Mouse (Mus musculus): ENCODE results near the gene Ctrc. TPM values are rescaled to one million over a fixed set of nuclear protein-coding genes. Genes with fewer than 3 reads are reported as not detected.
A peak's percentile ranks its signal among the peaks of the same experiment; 100 is the strongest.

The Ctrc gene
- polyA plus RNA-seq, 1 experiment: 1.4 TPM

DNA sequence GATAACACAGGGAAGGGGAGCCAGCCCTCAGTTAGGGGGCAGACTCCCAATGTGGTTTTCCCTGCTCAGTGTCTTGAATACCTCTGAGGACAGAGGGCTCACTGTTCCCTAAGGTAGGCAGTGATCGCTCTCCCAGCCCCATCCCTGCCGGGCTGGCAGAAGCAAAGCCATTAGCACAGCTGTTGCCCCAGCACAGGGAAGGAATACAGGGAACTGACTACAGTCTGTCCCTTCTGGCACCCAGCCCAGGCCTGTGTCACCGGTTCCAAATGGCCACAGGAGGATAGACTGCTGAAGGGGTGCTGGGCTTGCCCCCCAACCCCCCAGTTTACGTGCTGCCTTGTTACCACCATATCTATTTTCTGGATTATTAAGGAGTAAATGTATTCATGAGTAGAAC, 21.3 kb upstream of the Ctrc start:
- no peak for TF ChIP-seq POLR2A (IDR thresholded peaks at IDR 0.05; ENCODE audit: control insufficient read depth, low read depth, low read length)
- TF ChIP-seq CTCF (IDR thresholded peaks at IDR 0.05; ENCODE audit: control insufficient read depth, insufficient read depth, insufficient replicate concordance, low read depth, low read length): no peak
- H3K4me1 ChIP-seq (ENCODE audit: control insufficient read depth, insufficient read depth, low read length): peaks cover 3% of the 10 kb centered on the region; the same call in 1 of the 2 replicates
- no peaks in the 10 kb centered on the region for H3K27me3 ChIP-seq (ENCODE audit: control insufficient read depth, insufficient read depth, low read length)
- no peak overlapping the region for H3K4me3 ChIP-seq (ENCODE audit: control insufficient read depth, low read depth, low read length)
- no peak overlapping the region for H3K27ac ChIP-seq (ENCODE audit: control insufficient read depth, insufficient read depth, low read depth, low read length)
- H3K36me3 ChIP-seq (ENCODE audit: control insufficient read depth, insufficient read depth, low read length): no peaks in the 10 kb centered on the region

- H3K4me1 ChIP-seq (ENCODE audit: control insufficient read depth, insufficient read depth, low read length): peaks cover 3% of the 10 kb centered on the region; the same call in 1 of the 2 replicates
- H3K27me3 ChIP-seq (ENCODE audit: control insufficient read depth, insufficient read depth, low read length): no peaks in the 10 kb centered on the region
- no peak for TF ChIP-seq CTCF (IDR thresholded peaks at IDR 0.05; ENCODE audit: control insufficient read depth, insufficient read depth, insufficient replicate concordance, low read depth, low read length)
- no peak for TF ChIP-seq POLR2A (IDR thresholded peaks at IDR 0.05; ENCODE audit: control insufficient read depth, low read depth, low read length)
- H3K4me3 ChIP-seq (ENCODE audit: control insufficient read depth, low read depth, low read length): no peak overlapping the region
- no peaks in the 10 kb centered on the region for H3K36me3 ChIP-seq (ENCODE audit: control insufficient read depth, insufficient read depth, low read length)
- H3K27ac ChIP-seq (ENCODE audit: control insufficient read depth, insufficient read depth, low read depth, low read length): no peak overlapping the region
Measured at GRCm38 (mm10) chr4:141866933-141867490, 20.9 kb upstream of the Ctrc start.

DNA sequence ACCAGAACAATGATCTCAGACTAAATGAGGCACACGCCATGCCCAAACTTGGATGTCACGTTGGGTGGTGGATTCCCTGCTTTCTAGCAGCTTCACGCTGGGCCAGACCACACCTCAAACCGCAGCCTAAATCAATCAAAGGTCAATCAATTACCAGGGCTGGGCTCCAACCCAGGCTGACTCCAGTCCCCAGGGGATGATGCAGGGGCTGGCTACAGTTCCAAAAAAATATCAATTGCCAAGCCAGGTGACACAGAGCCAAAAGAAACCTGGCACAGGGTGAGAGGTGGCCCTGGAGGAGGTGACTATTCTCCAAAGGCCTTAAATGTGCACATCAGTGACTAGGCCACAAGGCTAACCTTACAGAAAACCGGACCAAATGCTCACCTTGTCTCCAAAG, 19.4 kb upstream of the Ctrc start:
- Histone ChIP-seq H3K4me3 (ENCODE audit: control insufficient read depth, low read depth, low read length) (no peak overlapping the region), H3K4me1 (ENCODE audit: control insufficient read depth, insufficient read depth, low read length) (peaks cover 3% of the 10 kb centered on the region), H3K36me3 (ENCODE audit: control insufficient read depth, insufficient read depth, low read length) (no peaks in the 10 kb centered on the region), H3K27me3 (ENCODE audit: control insufficient read depth, insufficient read depth, low read length) (no peaks in the 10 kb centered on the region), H3K27ac (ENCODE audit: control insufficient read depth, insufficient read depth, low read depth, low read length) (no peak overlapping the region)
- no peak for TF ChIP-seq CTCF (IDR thresholded peaks at IDR 0.05; ENCODE audit: control insufficient read depth, insufficient read depth, insufficient replicate concordance, low read depth, low read length)
- no peak for TF ChIP-seq POLR2A (IDR thresholded peaks at IDR 0.05; ENCODE audit: control insufficient read depth, low read depth, low read length)

- peaks cover 3% of the 10 kb centered on the region for H3K4me1 ChIP-seq (ENCODE audit: control insufficient read depth, insufficient read depth, low read length)
- TF ChIP-seq CTCF (IDR thresholded peaks at IDR 0.05; ENCODE audit: control insufficient read depth, insufficient read depth, insufficient replicate concordance, low read depth, low read length): no peak
- no peak for TF ChIP-seq POLR2A (IDR thresholded peaks at IDR 0.05; ENCODE audit: control insufficient read depth, low read depth, low read length)
- no peak overlapping the region for H3K4me3 ChIP-seq (ENCODE audit: control insufficient read depth, low read depth, low read length)
- no peak overlapping the region for H3K27ac ChIP-seq (ENCODE audit: control insufficient read depth, insufficient read depth, low read depth, low read length)
- no peaks in the 10 kb centered on the region for H3K36me3 ChIP-seq (ENCODE audit: control insufficient read depth, insufficient read depth, low read length)
- no peaks in the 10 kb centered on the region for H3K27me3 ChIP-seq (ENCODE audit: control insufficient read depth, insufficient read depth, low read length)
Measured at GRCm38 (mm10) chr4:141865006-141865405, 18.8 kb upstream of the Ctrc start.

GRCm38 (mm10) chr4:141864506-141864905, 18.3 kb upstream of the Ctrc start:
- no peaks in the 10 kb centered on the region for H3K27me3 ChIP-seq (ENCODE audit: control insufficient read depth, insufficient read depth, low read length)
- no peaks in the 10 kb centered on the region for H3K36me3 ChIP-seq (ENCODE audit: control insufficient read depth, insufficient read depth, low read length)
- no peak overlapping the region for H3K4me3 ChIP-seq (ENCODE audit: control insufficient read depth, low read depth, low read length)
- peaks cover 3% of the 10 kb centered on the region for H3K4me1 ChIP-seq (ENCODE audit: control insufficient read depth, insufficient read depth, low read length)
- TF ChIP-seq CTCF (IDR thresholded peaks at IDR 0.05; ENCODE audit: control insufficient read depth, insufficient read depth, insufficient replicate concordance, low read depth, low read length): no peak
- TF ChIP-seq POLR2A (IDR thresholded peaks at IDR 0.05; ENCODE audit: control insufficient read depth, low read depth, low read length): no peak
- no peak overlapping the region for H3K27ac ChIP-seq (ENCODE audit: control insufficient read depth, insufficient read depth, low read depth, low read length)

- Histone ChIP-seq H3K27me3 (ENCODE audit: control insufficient read depth, insufficient read depth, low read length) (no peaks in the 10 kb centered on the region), H3K27ac (ENCODE audit: control insufficient read depth, insufficient read depth, low read depth, low read length) (peak overlapping the region; percentile 3; the same call in 1 of the 2 replicates), H3K4me1 (ENCODE audit: control insufficient read depth, insufficient read depth, low read length) (peaks cover 3% of the 10 kb centered on the region), H3K4me3 (ENCODE audit: control insufficient read depth, low read depth, low read length) (no peak overlapping the region), H3K36me3 (ENCODE audit: control insufficient read depth, insufficient read depth, low read length) (no peaks in the 10 kb centered on the region)
- TF ChIP-seq POLR2A (IDR thresholded peaks at IDR 0.05; ENCODE audit: control insufficient read depth, low read depth, low read length): no peak
- no peak for TF ChIP-seq CTCF (IDR thresholded peaks at IDR 0.05; ENCODE audit: control insufficient read depth, insufficient read depth, insufficient replicate concordance, low read depth, low read length)
Measured at GRCm38 (mm10) chr4:141863726-141864280, 17.6 kb upstream of the Ctrc start.

DNA sequence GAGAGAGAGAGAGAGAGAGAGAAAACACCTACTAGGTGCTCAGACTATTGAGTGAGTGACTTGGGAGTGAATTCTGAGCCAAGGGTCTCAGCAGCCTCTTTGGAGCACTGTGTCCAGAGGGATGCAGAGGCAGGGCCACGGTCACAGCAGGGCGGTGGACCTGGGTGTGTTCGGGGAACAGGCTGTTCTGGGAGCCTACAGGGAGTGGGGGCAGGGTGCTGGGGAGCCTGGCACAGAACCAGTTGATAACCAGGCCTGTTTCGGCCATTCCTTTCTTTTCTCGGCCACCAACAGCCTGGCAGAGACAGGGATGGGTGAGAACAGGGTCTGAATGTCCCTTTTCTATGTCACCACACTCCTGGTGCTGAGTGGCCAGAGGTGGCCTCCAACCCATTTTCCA, 16.7 kb upstream of the Ctrc start:
- TF ChIP-seq CTCF (IDR thresholded peaks at IDR 0.05; ENCODE audit: control insufficient read depth, insufficient read depth, insufficient replicate concordance, low read depth, low read length) (no peak), POLR2A (IDR thresholded peaks at IDR 0.05; ENCODE audit: control insufficient read depth, low read depth, low read length) (no peak; the same call in 1 of the 2 replicates)
- no peaks in the 10 kb centered on the region for H3K36me3 ChIP-seq (ENCODE audit: control insufficient read depth, insufficient read depth, low read length)
- H3K27me3 ChIP-seq (ENCODE audit: control insufficient read depth, insufficient read depth, low read length): no peaks in the 10 kb centered on the region
- H3K27ac ChIP-seq (ENCODE audit: control insufficient read depth, insufficient read depth, low read depth, low read length): no peak overlapping the region
- H3K4me3 ChIP-seq (ENCODE audit: control insufficient read depth, low read depth, low read length): no peak overlapping the region
- H3K4me1 ChIP-seq (ENCODE audit: control insufficient read depth, insufficient read depth, low read length): peaks cover 3% of the 10 kb centered on the region

Data from testis, adult 2 months (tissue).